Mouse (Mus musculus) heart, embryonic 11.5 days (tissue): ENCODE data around the gene Nsmce3. TPM values are rescaled to one million over a fixed set of nuclear protein-coding genes. Genes with fewer than 3 reads are reported as not detected.

ENCODE experiments used
- ATAC-seq: fragments of 200-750 bp; cut with Nextera tagmentation; replicated peaks from 2 replicates; pipeline ENCODE4 v1.8.0; 2017; ENCODE audit warnings: moderate library complexity; ENCODE audit not compliant: insufficient number of reproducible peaks, low FRiP score, low TSS enrichment
- H3K27ac ChIP-seq: fragments of 300-500 bp; sonication (generic); 2 replicates; pipeline ENCODE4 v1.5.1; 2014; ENCODE audit warnings: mild to moderate bottlenecking, low read depth, low read length
- H3K27me3 ChIP-seq: fragments of 300-500 bp; sonication (generic); 2 replicates; pipeline ENCODE4 v1.6.1; 2014; ENCODE audit warnings: mild to moderate bottlenecking, low read length, mixed read lengths; ENCODE audit not compliant: control insufficient read depth, insufficient read depth
- H3K36me3 ChIP-seq: fragments of 300-500 bp; sonication (generic); 2 replicates; pipeline ENCODE4 v1.6.1; 2014; ENCODE audit warnings: mild to moderate bottlenecking, low read length, moderate library complexity, mixed read lengths; ENCODE audit not compliant: control insufficient read depth, insufficient read depth
- H3K4me1 ChIP-seq: fragments of 300-500 bp; sonication (generic); 2 replicates; pipeline ENCODE4 v1.6.1; 2014; ENCODE audit warnings: low read length; ENCODE audit not compliant: control insufficient read depth, insufficient read depth
- H3K4me2 ChIP-seq: fragments of 300-500 bp; sonication (generic); 2 replicates; pipeline ENCODE4 v1.6.1; 2014; ENCODE audit warnings: mild to moderate bottlenecking, moderate library complexity
- H3K4me3 ChIP-seq: fragments of 300-500 bp; sonication (generic); 2 replicates; pipeline ENCODE4 v1.5.1; 2014; ENCODE audit warnings: low read depth, low read length
- H3K9ac ChIP-seq: fragments of 300-500 bp; sonication (generic); 2 replicates; pipeline ENCODE4 v1.6.1; 2014; ENCODE audit warnings: mild to moderate bottlenecking, low read depth, low read length, moderate library complexity
- H3K9me3 ChIP-seq: fragments of 300-500 bp; sonication (generic); replicated peaks from 2 replicates; pipeline ENCODE4 v1.6.1; 2016; ENCODE audit warnings: low read length; ENCODE audit not compliant: control insufficient read depth
- WGBS: fragments of 180-500 bp; shearing (Covaris S2); extraction: QIAGEN DNeasy Blood & Tissue Kit; methylation state at CpG from one replicate; pipeline ENCODE4 v1.1.7; 2014; ENCODE audit not compliant: insufficient replicate concordance; 5-methylcytosine and 5-hydroxymethylcytosine counted together
- polyA plus RNA-seq: library from polyadenylated mRNA; unstranded; fragments of >200 nt; fragmentation: Nextera tagmentation; extraction: Ambion mirVana; gene quantifications from 2 replicates; pipeline ENCODE4 v1.2.1, GENCODE M21; 2014

Nsmce3 gene
- 9.7 and 10.1 TPM in 2 replicates for polyA plus RNA-seq

- H3K4me2 ChIP-seq = peak within 1 kb of the TSS; percentile 93
- H3K4me1 ChIP-seq = peaks cover 9% of the 10 kb centered on the region
- peak within 1 kb of the TSS; percentile 94 for H3K27ac ChIP-seq
- ATAC-seq = peak; percentile 93
- no peaks in the 10 kb centered on the region for H3K36me3 ChIP-seq
- H3K9ac ChIP-seq = peak within 1 kb of the TSS; percentile 99
- WGBS = under 1% methylated on average over 57 of the region's 57 CpGs
- H3K27me3 ChIP-seq = no peaks in the 10 kb centered on the region
- no peaks in the 10 kb centered on the region for H3K9me3 ChIP-seq
- peak within 1 kb of the TSS; percentile 90 for H3K4me3 ChIP-seq
Measured at GRCm38 (mm10) chr7:64872743-64873241, at the start of gene Nsmce3. Nsmce3 (minus strand) TSS chr7:64872997.

- WGBS = 83% methylated on average over 13 of the region's 13 CpGs
Measured at GRCm38 (mm10) chr7:64921189-64921588, 48.4 kb upstream of the Nsmce3 start.

GRCm38 (mm10) chr7:64920735-64921134 is 47.9 kb upstream of the Nsmce3 start:
- H3K9me3 ChIP-seq = no peaks in the 10 kb centered on the region
- H3K4me1 ChIP-seq = no peaks in the 10 kb centered on the region
- no peak overlapping the region for H3K27ac ChIP-seq
- H3K4me2 ChIP-seq = no peak overlapping the region
- ATAC-seq = no peak
- no peak overlapping the region for H3K9ac ChIP-seq
- H3K36me3 ChIP-seq = no peaks in the 10 kb centered on the region
- no peaks in the 10 kb centered on the region for H3K27me3 ChIP-seq
- 84% methylated on average over 5 of the region's 5 CpGs for WGBS
- no peak overlapping the region for H3K4me3 ChIP-seq

More at GRCm38 (mm10) chr7:64921189-64921588, 48.4 kb upstream of the Nsmce3 start:
- Histone ChIP-seq H3K27ac (no peak overlapping the region), H3K36me3 (no peaks in the 10 kb centered on the region), H3K9me3 (no peaks in the 10 kb centered on the region), H3K4me2 (no peak overlapping the region), H3K27me3 (no peaks in the 10 kb centered on the region), H3K4me3 (no peak overlapping the region), H3K9ac (no peak overlapping the region), H3K4me1 (no peaks in the 10 kb centered on the region)
- ATAC-seq = no peak

- no peak overlapping the region for H3K9ac ChIP-seq
- no peak overlapping the region for H3K4me3 ChIP-seq
- no peak overlapping the region for H3K27ac ChIP-seq
- no peaks in the 10 kb centered on the region for H3K36me3 ChIP-seq
- ATAC-seq = no peak
- no peaks in the 10 kb centered on the region for H3K9me3 ChIP-seq
- no peaks in the 10 kb centered on the region for H3K4me1 ChIP-seq
- H3K27me3 ChIP-seq = no peaks in the 10 kb centered on the region
- 32% methylated on average over 7 of the region's 7 CpGs for WGBS
- no peak overlapping the region for H3K4me2 ChIP-seq
Measured at GRCm38 (mm10) chr7:64916654-64917053, 43.9 kb upstream of the Nsmce3 start.

- H3K4me1 ChIP-seq = no peaks in the 10 kb centered on the region
- no peaks in the 10 kb centered on the region for H3K9me3 ChIP-seq
- 88% methylated on average over 2 of the region's 2 CpGs for WGBS
- no peak overlapping the region for H3K4me2 ChIP-seq
- no peak overlapping the region for H3K9ac ChIP-seq
- ATAC-seq = no peak
- H3K27ac ChIP-seq = no peak overlapping the region
- H3K36me3 ChIP-seq = no peaks in the 10 kb centered on the region
- H3K27me3 ChIP-seq = no peaks in the 10 kb centered on the region
- no peak overlapping the region for H3K4me3 ChIP-seq
Measured at GRCm38 (mm10) chr7:64915121-64915520, 42.3 kb upstream of the Nsmce3 start.

GRCm38 (mm10) chr7:64911945-64912344 is 39.1 kb upstream of the Nsmce3 start:
- no peak for ATAC-seq

GRCm38 (mm10) chr7:64910208-64910607 is 37.4 kb upstream of the Nsmce3 start:
- no peak overlapping the region for H3K4me2 ChIP-seq
- H3K27me3 ChIP-seq = no peaks in the 10 kb centered on the region
- whole genome bisulfite sequencing = 83% methylated on average over 2 of the region's 2 CpGs
- H3K4me1 ChIP-seq = no peaks in the 10 kb centered on the region
- H3K9ac ChIP-seq = no peak overlapping the region
- no peaks in the 10 kb centered on the region for H3K36me3 ChIP-seq
- H3K4me3 ChIP-seq = no peak overlapping the region
- no peak for ATAC-seq
- no peak overlapping the region for H3K27ac ChIP-seq
- no peaks in the 10 kb centered on the region for H3K9me3 ChIP-seq

More at GRCm38 (mm10) chr7:64911945-64912344, 39.1 kb upstream of the Nsmce3 start:
- WGBS = 68% methylated on average over 2 of the region's 2 CpGs
- Histone ChIP-seq H3K27me3 (no peaks in the 10 kb centered on the region), H3K4me1 (no peaks in the 10 kb centered on the region), H3K4me2 (no peak overlapping the region), H3K4me3 (no peak overlapping the region), H3K27ac (no peak overlapping the region), H3K9me3 (no peaks in the 10 kb centered on the region), H3K9ac (no peak overlapping the region), H3K36me3 (no peaks in the 10 kb centered on the region)

- WGBS = 65% methylated on average over 5 of the region's 5 CpGs
- Histone ChIP-seq H3K36me3 (no peaks in the 10 kb centered on the region), H3K27me3 (no peaks in the 10 kb centered on the region), H3K4me3 (no peak overlapping the region), H3K4me2 (no peak overlapping the region), H3K27ac (no peak overlapping the region), H3K4me1 (no peaks in the 10 kb centered on the region), H3K9me3 (no peaks in the 10 kb centered on the region), H3K9ac (no peak overlapping the region)
- ATAC-seq = no peak
Measured at GRCm38 (mm10) chr7:64906955-64907354, 34.2 kb upstream of the Nsmce3 start.

GRCm38 (mm10) chr7:64905506-64905905 is 32.7 kb upstream of the Nsmce3 start:
- WGBS = 77% methylated on average over 3 of the region's 3 CpGs
- H3K36me3 ChIP-seq = no peaks in the 10 kb centered on the region
- H3K4me1 ChIP-seq = no peaks in the 10 kb centered on the region
- H3K9ac ChIP-seq = no peak overlapping the region
- H3K9me3 ChIP-seq = no peaks in the 10 kb centered on the region
- H3K4me3 ChIP-seq = no peak overlapping the region
- H3K4me2 ChIP-seq = no peak overlapping the region
- H3K27me3 ChIP-seq = no peaks in the 10 kb centered on the region
- ATAC-seq = no peak
- no peak overlapping the region for H3K27ac ChIP-seq
